Mouse (Mus musculus) neural tube, embryonic 12.5 days (tissue): ENCODE measurements around the gene Gm12216. TPM values are rescaled to one million over a fixed set of nuclear protein-coding genes. Genes with fewer than 3 reads are reported as not detected.

ENCODE experiments used
- ATAC-seq: fragments of 200-750 bp; cut with Nextera tagmentation; 2 replicates; pipeline ENCODE4 v1.8.0; 2017; ENCODE audit warnings: low read depth, mild to moderate bottlenecking, moderate TSS enrichment, moderate library complexity; ENCODE audit not compliant: low FRiP score
- H3K27ac ChIP-seq: fragments of 300-500 bp; sonication (generic); 2 replicates; pipeline ENCODE4 v1.5.1; 2016
- H3K27me3 ChIP-seq: fragments of 300-500 bp; sonication (generic); replicated peaks from 2 replicates; pipeline ENCODE4 v1.6.1; 2016; ENCODE audit warnings: mild to moderate bottlenecking
- H3K36me3 ChIP-seq: fragments of 300-500 bp; sonication (generic); 2 replicates; pipeline ENCODE4 v1.6.1; 2016; ENCODE audit warnings: mild to moderate bottlenecking
- H3K4me1 ChIP-seq: fragments of 300-500 bp; sonication (generic); 2 replicates; pipeline ENCODE4 v1.6.1; 2016
- H3K4me2 ChIP-seq: fragments of 300-500 bp; sonication (generic); replicated peaks from 2 replicates; pipeline ENCODE4 v1.6.1; 2016; ENCODE audit warnings: mild to moderate bottlenecking
- H3K4me3 ChIP-seq: fragments of 300-500 bp; sonication (generic); 2 replicates; pipeline ENCODE4 v1.5.1; 2016
- H3K9ac ChIP-seq: fragments of 300-500 bp; sonication (generic); 2 replicates; pipeline ENCODE4 v1.6.1; 2016; ENCODE audit warnings: mild to moderate bottlenecking
- H3K9me3 ChIP-seq: fragments of 300-500 bp; sonication (generic); 2 replicates; pipeline ENCODE4 v1.6.1; 2016; ENCODE audit warnings: mild to moderate bottlenecking
- WGBS: fragments of 180-500 bp; shearing (Covaris S2); methylation state at CpG from one replicate; pipeline ENCODE4 v1.1.7; 2016; 5-methylcytosine and 5-hydroxymethylcytosine counted together
- polyA plus RNA-seq: library from polyadenylated mRNA; unstranded; fragments of >200 nt; fragmentation: Nextera tagmentation; extraction: Ambion mirVana; gene quantifications from 2 replicates; pipeline ENCODE4 v1.2.1, GENCODE M21; 2016

The Gm12216 gene
- polyA plus RNA-seq, 1 experiment from 2014 or later: not detected

DNA sequence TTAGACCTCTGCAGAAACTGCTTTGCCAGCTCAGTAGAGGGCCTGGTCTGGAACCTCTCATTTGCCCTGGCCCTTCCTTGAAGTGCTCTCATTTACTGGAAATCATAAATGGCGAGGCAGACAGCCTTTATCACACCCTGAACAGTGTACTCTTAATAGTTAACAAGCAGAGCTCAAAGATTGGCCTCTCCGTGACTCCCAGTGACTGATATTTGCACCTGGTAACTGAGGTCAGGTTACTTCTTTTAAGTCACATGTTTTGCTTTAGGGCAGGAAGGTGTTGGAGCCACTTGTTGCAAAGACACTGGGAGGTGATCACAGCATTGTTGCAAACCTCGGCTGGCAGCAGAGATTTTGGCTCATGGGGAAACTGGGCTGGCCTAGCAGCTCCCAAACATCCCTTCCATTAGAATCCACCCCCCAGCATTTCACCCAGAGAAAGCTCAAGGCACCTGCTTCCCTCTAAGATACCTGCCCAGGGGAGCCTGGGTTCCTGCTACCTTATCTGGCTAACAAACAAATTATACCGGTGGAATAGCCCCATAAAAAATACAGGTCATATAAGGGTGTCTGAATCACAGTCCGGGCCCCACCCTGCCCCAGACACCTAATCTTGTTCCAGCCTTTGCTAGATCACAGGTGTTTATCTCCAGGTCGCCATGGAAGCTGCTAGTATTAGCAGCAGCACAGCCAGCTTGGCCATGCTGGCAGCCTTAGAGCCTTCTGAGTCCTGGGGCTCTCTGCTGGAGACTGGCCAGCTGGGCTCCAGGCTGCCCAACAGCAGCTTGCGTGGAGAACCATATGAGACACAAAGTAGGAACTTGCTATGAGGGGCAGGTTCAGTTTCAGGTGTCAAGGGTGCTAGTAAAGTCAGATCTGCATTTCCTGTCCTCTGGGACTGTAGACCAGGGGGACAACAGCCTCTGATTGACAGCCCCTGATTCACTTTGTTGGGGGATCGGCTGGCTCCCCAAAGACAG, 19.1 kb downstream of the Gm12216 start:
- H3K36me3 ChIP-seq: no peaks in the 10 kb centered on the region
- no peaks in the 10 kb centered on the region for H3K27me3 ChIP-seq
- H3K4me1 ChIP-seq: no peaks in the 10 kb centered on the region
- no peak for ATAC-seq
- no peak overlapping the region for H3K4me2 ChIP-seq
- H3K27ac ChIP-seq: no peak overlapping the region
- H3K4me3 ChIP-seq: no peak overlapping the region
- H3K9ac ChIP-seq: no peak overlapping the region
- 66% methylated on average over 8 of the region's 8 CpGs for WGBS
- H3K9me3 ChIP-seq: no peaks in the 10 kb centered on the region

DNA sequence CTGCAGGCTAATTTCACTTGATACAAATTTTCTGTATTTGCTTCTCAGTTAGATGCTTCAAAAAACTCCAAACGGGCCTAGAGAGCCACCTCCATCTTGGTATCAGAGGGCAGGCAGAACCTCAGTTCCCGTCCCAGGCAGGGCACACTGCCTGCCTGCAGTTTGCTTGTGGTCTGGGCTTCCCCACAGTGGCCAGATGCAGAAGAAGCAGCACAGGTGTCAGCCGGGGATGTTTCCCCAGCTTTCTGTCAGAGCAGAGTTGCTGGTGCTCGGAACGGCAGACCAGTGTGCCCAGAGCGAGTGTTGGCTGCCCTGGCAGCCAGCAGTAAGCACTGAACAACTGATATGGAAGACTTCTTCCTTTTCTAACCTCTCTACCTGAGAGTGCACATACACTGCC, 19.9 kb downstream of the Gm12216 start:
- WGBS: 80% methylated on average over 6 of the region's 6 CpGs
- H3K27ac ChIP-seq: no peak overlapping the region
- ATAC-seq: no peak

DNA sequence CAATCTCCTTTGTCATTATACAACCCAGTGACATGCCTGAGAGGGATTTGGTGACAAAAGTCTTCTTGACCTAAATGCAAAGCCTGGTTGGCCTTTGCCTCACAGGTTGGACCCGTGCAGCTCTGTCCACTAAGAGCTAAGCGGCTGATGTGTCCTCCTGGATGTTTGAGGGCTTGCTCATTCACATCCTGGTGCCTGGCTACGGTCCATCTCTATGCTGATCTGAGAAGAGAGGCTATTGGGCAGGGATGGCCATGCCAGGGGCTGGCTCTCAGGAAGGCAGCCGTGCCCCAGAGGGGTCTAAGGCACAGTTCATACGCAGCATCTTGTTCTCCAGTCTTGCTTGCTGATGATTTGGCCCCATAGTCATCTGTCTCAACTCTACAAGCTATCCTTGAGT, 21.3 kb downstream of the Gm12216 start:
- no peaks in the 10 kb centered on the region for H3K27me3 ChIP-seq
- H3K9ac ChIP-seq: no peak overlapping the region
- H3K36me3 ChIP-seq: no peaks in the 10 kb centered on the region
- no peak overlapping the region for H3K4me2 ChIP-seq
- H3K27ac ChIP-seq: no peak overlapping the region
- no peaks in the 10 kb centered on the region for H3K9me3 ChIP-seq
- no peak for ATAC-seq
- H3K4me1 ChIP-seq: no peaks in the 10 kb centered on the region
- no peak overlapping the region for H3K4me3 ChIP-seq
- 84% methylated on average over 5 of the region's 5 CpGs for WGBS

More for the DNA sequence above, 19.9 kb downstream of the Gm12216 start:
- Histone ChIP-seq H3K27me3 (no peaks in the 10 kb centered on the region), H3K9ac (no peak overlapping the region), H3K4me3 (no peak overlapping the region), H3K4me2 (no peak overlapping the region), H3K4me1 (no peaks in the 10 kb centered on the region), H3K9me3 (no peaks in the 10 kb centered on the region), H3K36me3 (no peaks in the 10 kb centered on the region)

DNA sequence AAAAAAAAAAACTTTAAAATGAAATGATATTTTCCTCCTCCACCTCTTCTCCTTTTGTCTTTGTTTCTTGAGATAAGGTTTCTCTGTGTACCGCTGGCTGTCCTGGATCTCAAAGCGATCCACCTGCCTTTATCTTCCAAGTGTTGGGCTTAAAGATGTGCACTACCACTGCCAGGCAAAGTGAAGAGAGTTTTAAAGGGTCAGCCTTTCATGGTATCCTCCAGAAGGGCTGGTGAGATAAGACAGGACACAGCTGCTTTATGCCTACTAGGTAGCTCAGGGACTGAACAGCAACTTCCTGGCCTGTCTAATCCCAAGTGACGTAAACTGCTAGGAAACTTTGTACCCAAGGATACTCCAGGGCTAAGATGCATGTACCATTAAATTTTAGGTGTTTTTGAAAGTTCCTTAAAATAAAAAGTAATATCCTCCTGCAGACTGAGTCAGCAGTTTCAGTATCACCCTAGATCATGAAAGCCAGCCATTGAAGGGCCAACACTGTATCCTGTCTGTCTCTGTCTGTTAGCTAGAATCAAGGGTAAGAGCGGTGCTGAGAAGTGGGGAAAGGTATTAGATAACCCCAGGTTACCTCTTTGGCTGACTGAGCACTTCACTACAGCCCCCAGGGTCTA, 23.6 kb downstream of the Gm12216 start:
- no peak for ATAC-seq

DNA sequence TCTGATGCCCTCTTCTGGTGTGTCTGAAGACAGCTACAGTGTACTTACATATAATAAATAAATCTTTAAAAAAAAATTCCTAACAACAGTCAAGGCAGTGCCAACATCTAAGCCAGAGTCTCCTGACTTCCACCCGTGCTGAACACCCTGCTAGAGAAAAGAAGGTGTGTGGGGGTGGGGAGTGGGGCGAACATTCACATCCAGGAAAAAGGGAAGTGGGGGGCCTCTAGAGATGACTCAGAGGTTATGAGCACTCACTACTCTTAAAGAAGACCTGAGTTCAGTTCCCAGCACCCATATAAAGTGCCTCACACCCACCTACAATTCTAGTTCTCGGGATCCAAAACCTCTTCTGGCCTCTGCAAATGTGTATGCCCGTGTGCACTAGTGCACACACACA, 33.6 kb downstream of the Gm12216 start:
- H3K36me3 ChIP-seq: no peaks in the 10 kb centered on the region
- no peaks in the 10 kb centered on the region for H3K9me3 ChIP-seq
- WGBS: 86% methylated on average over 4 of the region's 4 CpGs
- H3K9ac ChIP-seq: no peak overlapping the region
- H3K4me3 ChIP-seq: no peak overlapping the region
- H3K4me2 ChIP-seq: no peak overlapping the region
- H3K27ac ChIP-seq: no peak overlapping the region
- no peaks in the 10 kb centered on the region for H3K4me1 ChIP-seq
- no peaks in the 10 kb centered on the region for H3K27me3 ChIP-seq
- ATAC-seq: no peak

More for the DNA sequence above, 23.6 kb downstream of the Gm12216 start:
- Histone ChIP-seq H3K9ac (no peak overlapping the region), H3K27ac (no peak overlapping the region), H3K27me3 (no peaks in the 10 kb centered on the region), H3K4me3 (no peak overlapping the region), H3K4me1 (no peaks in the 10 kb centered on the region), H3K4me2 (no peak overlapping the region), H3K36me3 (no peaks in the 10 kb centered on the region), H3K9me3 (no peaks in the 10 kb centered on the region)
- 91% methylated on average over 4 of the region's 4 CpGs for WGBS

DNA sequence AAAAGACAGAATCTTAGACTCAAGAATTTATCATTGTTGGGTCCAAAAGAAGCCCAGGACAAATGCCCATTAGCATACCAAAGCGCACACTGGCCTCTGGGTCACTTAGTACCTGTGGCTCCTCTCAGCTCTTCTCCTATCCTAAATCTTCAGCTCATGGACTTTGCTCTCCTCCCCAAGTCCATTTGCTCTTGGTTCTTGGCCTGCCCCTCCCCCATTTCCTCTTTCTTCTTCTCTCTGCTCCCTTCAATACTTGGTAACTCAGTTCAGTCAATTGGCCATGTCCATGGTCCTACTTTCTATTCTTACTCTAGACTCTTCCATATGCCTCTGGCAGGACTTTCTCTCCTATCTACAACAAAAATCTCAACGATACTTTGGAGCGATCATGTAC, 37.1 kb downstream of the Gm12216 start:
- Histone ChIP-seq H3K9ac (no peak overlapping the region), H3K9me3 (no peaks in the 10 kb centered on the region), H3K4me1 (no peaks in the 10 kb centered on the region), H3K4me2 (no peak overlapping the region), H3K4me3 (no peak overlapping the region), H3K27me3 (no peaks in the 10 kb centered on the region), H3K27ac (no peak overlapping the region), H3K36me3 (no peaks in the 10 kb centered on the region)
- no peak for ATAC-seq
- WGBS: 91% methylated on average over 3 of the region's 3 CpGs

DNA sequence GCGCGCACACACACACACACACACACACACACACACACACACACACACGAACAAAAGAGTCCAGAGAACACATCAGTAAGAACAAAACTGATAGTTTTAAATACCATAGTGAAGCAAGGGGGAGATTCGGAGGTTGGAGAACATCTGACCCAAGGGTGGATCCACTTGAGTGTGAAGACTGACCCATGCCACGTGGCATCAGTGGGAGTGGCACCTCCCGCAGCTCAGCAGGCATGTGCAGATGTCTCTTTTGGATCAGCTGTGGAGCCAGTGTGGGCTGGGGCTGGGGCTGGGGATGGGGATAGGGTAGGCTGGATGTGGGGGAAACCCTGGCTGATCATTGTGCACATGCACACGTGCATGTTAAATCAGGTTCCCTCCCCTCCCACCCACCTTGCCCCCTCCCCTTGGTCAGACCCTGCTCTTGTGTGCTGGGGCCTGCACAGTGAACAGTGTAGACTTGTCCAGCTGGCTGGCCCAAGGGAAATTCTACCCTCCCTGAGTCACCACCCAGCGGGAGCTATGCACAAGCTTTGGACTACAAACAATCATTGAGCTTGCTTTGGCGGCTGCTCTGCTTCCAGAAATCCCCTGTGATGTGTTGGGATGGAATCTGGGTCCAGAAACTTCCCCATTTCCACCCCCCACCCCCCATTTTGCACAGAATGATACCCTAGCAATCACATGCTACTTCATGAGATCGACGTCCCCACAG, 37.7 kb downstream of the Gm12216 start:
- 87% methylated on average over 11 of the region's 11 CpGs for WGBS
- H3K4me2 ChIP-seq: no peak overlapping the region
- no peak overlapping the region for H3K9ac ChIP-seq
- no peak overlapping the region for H3K4me3 ChIP-seq
- no peaks in the 10 kb centered on the region for H3K36me3 ChIP-seq
- no peaks in the 10 kb centered on the region for H3K4me1 ChIP-seq
- no peaks in the 10 kb centered on the region for H3K27me3 ChIP-seq
- H3K27ac ChIP-seq: no peak overlapping the region
- no peak for ATAC-seq
- no peaks in the 10 kb centered on the region for H3K9me3 ChIP-seq

DNA sequence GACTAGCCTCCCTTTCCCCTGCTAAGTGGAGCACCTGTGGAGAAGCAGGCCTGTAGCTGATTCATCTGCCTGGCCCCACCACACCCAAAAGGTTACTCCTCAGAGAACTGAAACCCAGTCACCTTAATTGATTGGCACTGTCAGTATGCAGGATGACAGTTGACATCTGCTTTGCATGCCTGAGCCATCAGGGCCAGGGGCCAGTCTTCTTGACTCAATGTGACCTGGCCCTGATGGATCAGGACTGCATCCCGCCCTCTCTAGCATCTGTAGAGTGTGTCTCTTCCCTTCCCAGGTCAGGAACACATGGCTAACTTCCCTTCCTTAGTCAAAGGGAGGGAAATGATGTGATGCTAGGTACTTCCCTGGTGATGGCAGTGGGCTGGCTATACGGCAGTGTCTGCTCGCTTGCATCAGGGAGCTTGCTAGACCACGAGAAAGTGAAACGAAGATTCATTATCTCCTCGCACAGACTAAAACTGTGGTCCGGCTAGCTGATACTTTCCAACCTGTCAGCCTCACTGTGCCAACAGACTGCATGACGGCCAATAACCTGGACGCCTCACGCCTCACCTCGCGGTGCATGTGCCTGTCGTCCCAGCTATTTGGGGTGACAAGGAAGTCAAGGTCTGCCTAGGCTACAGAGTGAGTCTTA, 38.4 kb downstream of the Gm12216 start:
- 91% methylated on average over 13 of the region's 13 CpGs for WGBS
- Histone ChIP-seq H3K27me3 (no peaks in the 10 kb centered on the region), H3K9me3 (no peaks in the 10 kb centered on the region), H3K27ac (no peak overlapping the region), H3K36me3 (no peaks in the 10 kb centered on the region), H3K4me1 (no peaks in the 10 kb centered on the region), H3K4me3 (no peak overlapping the region), H3K9ac (no peak overlapping the region), H3K4me2 (no peak overlapping the region)
- no peak for ATAC-seq

DNA sequence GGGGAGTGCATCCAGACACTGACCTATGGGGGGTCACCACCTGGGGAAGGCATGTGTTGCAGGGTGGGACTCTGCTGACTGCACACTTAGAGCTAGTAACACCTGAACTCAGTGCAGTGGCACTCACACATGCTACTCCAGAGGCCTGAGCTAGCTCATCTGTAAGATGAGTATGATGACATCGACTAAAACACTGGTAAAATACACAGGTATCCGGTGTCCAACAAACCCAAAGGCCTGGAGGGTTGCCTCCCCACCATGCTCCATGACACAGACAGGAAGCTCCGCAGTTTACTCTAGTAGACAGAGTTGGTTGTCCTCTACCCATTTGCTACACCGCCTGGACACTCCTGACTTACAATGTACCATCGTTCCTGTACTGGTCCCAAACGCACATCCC, 39.5 kb downstream of the Gm12216 start:
- Histone ChIP-seq H3K27me3 (no peaks in the 10 kb centered on the region), H3K9me3 (no peaks in the 10 kb centered on the region), H3K4me2 (no peak overlapping the region), H3K4me1 (no peaks in the 10 kb centered on the region), H3K4me3 (no peak overlapping the region), H3K27ac (no peak overlapping the region), H3K36me3 (no peaks in the 10 kb centered on the region), H3K9ac (no peak overlapping the region)
- no peak for ATAC-seq
- 94% methylated on average over 6 of the region's 6 CpGs for WGBS

DNA sequence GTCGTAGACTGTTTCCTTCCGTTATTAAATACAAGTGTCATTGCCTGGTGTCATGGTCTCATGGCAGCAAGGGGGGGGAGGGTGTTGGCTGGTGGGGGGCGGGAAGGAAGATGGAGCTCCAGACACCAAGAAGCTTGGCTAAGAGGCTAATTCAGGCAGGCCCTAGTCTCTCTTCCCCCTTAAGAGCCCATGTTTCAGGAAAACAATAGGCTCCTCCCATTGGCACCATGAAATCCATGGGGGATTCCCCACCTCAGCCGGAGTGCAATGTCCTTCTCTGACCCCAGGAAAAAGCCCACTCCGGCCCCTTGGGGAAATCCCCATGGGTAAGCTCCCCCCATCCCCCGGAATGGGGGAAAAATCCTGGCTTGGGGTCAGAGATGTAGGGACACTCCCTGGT, 40.3 kb downstream of the Gm12216 start:
- WGBS: 64% methylated on average over 6 of the region's 6 CpGs
- H3K27ac ChIP-seq: no peak overlapping the region
- no peak overlapping the region for H3K9ac ChIP-seq
- no peaks in the 10 kb centered on the region for H3K4me1 ChIP-seq
- no peaks in the 10 kb centered on the region for H3K36me3 ChIP-seq
- H3K4me2 ChIP-seq: no peak overlapping the region
- no peaks in the 10 kb centered on the region for H3K27me3 ChIP-seq
- ATAC-seq: no peak
- no peaks in the 10 kb centered on the region for H3K9me3 ChIP-seq
- H3K4me3 ChIP-seq: no peak overlapping the region

DNA sequence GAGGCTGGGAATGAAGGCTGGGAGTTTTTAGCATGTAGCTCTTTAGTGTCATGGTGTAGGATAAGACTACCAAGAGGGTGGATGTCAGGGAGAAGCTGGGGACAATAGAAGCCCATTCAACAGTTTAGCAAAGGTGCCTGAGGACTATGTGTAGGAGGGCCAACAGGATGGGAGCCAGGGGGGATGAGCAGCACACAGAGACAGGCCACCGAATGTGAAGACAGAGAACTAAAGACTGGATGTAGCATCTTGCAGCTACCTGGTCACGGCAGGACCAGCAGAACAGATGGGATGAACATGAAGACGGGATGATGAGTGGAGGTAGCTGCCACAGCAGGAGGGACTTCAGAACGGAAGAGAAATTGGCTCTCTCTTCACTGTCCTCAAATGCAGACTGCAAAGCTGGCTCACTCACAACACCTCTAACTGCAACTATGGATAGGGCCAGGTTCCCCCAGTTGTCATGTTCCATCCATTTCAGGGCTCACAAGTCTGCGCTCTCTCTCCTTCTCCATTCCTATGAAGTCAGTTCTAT, 42.1 kb downstream of the Gm12216 start:
- H3K9ac ChIP-seq: no peak overlapping the region
- no peaks in the 10 kb centered on the region for H3K4me1 ChIP-seq
- no peak overlapping the region for H3K4me2 ChIP-seq
- no peak overlapping the region for H3K27ac ChIP-seq
- H3K9me3 ChIP-seq: no peaks in the 10 kb centered on the region
- no peak for ATAC-seq
- no peaks in the 10 kb centered on the region for H3K36me3 ChIP-seq
- no peak overlapping the region for H3K4me3 ChIP-seq
- no peaks in the 10 kb centered on the region for H3K27me3 ChIP-seq
- WGBS: 84% methylated on average over 5 of the region's 5 CpGs

DNA sequence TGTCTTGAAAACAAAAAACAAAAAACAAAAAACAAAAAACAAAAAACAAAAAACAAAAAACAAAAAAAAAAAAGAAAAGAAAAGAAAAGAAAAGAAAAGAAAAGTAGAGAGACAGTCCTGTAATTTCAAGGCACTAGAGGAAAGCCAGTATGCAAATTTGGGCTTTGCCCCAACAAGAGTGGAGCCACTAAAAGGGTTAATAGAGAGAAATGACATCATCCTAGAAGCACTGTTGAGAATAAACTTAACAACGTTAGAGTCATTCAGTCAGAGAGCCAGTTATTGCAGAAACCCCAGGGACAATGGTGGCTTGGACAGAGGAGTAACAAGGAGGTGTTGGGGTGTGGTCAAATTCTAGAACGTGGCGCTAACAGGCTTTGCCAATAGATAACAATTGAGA, 44.2 kb downstream of the Gm12216 start:
- Histone ChIP-seq H3K9ac (no peak overlapping the region), H3K36me3 (no peaks in the 10 kb centered on the region), H3K27ac (no peak overlapping the region), H3K9me3 (no peaks in the 10 kb centered on the region), H3K4me3 (no peak overlapping the region), H3K4me1 (no peaks in the 10 kb centered on the region), H3K27me3 (no peaks in the 10 kb centered on the region), H3K4me2 (no peak overlapping the region)
- ATAC-seq: no peak
- WGBS: 63% methylated on average over 3 of the region's 3 CpGs
